Mouse (Mus musculus) midbrain, embryonic 12.5 days (tissue): Measurements from ENCODE around the gene Ccdc159. TPM values are rescaled to one million over a fixed set of nuclear protein-coding genes. Genes with fewer than 3 reads are reported as not detected.
A peak's percentile ranks its signal among the peaks of the same experiment; 100 is the strongest.

ENCODE experiments used
- ATAC-seq: fragments of 200-750 bp; cut with Nextera tagmentation; 2 replicates; pipeline ENCODE4 v1.8.0; 2017; ENCODE audit warnings: low read depth, moderate TSS enrichment, moderate library complexity; ENCODE audit not compliant: low FRiP score
- H3K27ac ChIP-seq: fragments of 300-500 bp; sonication (generic); replicated peaks from 2 replicates; pipeline ENCODE4 v1.5.1; 2016; ENCODE audit warnings: mild to moderate bottlenecking
- H3K27me3 ChIP-seq: fragments of 300-500 bp; sonication (generic); 2 replicates; pipeline ENCODE4 v1.6.1; 2016; ENCODE audit warnings: mild to moderate bottlenecking
- H3K36me3 ChIP-seq: fragments of 300-500 bp; sonication (generic); 2 replicates; pipeline ENCODE4 v1.6.1; 2016
- H3K4me1 ChIP-seq: fragments of 300-500 bp; sonication (generic); 2 replicates; pipeline ENCODE4 v1.6.1; 2016
- H3K4me2 ChIP-seq: fragments of 300-500 bp; sonication (generic); replicated peaks from 2 replicates; pipeline ENCODE4 v1.6.1; 2016; ENCODE audit warnings: mild to moderate bottlenecking, moderate library complexity
- H3K4me3 ChIP-seq: fragments of 300-500 bp; sonication (generic); 2 replicates; pipeline ENCODE4 v1.5.1; 2016; ENCODE audit warnings: mild to moderate bottlenecking
- H3K9ac ChIP-seq: fragments of 300-500 bp; sonication (generic); replicated peaks from 2 replicates; pipeline ENCODE4 v1.6.1; 2016; ENCODE audit warnings: mild to moderate bottlenecking, moderate library complexity
- H3K9me3 ChIP-seq: fragments of 300-500 bp; sonication (generic); 2 replicates; pipeline ENCODE4 v1.6.1; 2016; ENCODE audit warnings: mild to moderate bottlenecking
- WGBS: fragments of 180-500 bp; shearing (Covaris S2); methylation state at CpG from one replicate; pipeline ENCODE4 v1.1.7; 2016; 5-methylcytosine and 5-hydroxymethylcytosine counted together
- polyA plus RNA-seq: library from polyadenylated mRNA; unstranded; fragments of >200 nt; fragmentation: Nextera tagmentation; extraction: Ambion mirVana; gene quantifications from 2 replicates; pipeline ENCODE4 v1.2.1, GENCODE M21; 2016

The Ccdc159 gene
- polyA plus RNA-seq, 1 experiment from 2014 or later: 6.1 TPM

DNA sequence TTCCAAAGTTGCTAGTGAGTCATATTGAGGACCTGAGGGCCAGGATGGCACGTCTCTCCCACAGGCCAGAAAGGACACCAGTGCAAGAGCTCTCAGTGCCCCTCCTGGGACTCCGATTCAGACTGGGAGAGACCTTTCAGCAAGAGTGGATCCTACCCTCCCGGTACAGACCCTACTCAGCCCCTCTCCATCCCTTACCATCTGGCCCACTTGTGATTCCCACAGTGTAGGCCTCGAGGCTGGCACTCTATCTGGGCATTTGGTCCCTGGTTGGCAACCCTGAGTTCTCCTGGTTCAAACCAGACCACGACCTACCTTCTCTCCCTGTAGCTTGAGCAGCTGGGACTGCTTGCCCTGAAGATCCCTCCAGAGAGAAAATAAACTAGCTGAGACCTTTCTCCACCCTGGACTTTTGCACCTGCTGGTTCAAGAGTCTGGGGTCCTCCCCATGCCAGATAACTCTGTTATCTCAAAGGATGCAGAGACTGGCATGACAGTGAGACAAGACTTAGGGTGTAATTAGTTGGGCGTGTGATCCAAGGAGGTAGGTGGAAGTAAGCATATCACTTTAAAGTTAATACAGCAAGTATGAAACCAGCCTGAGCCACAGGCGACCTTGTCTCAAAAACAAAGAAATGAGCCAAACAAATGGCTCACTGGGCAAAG lies 8.3 kb downstream of the Ccdc159 start:
- Histone ChIP-seq H3K4me3 (no peak overlapping the region), H3K27me3 (peaks cover 6% of the 10 kb centered on the region; the same call in 1 of the 2 replicates), H3K27ac (no peak overlapping the region), H3K9ac (no peak overlapping the region), H3K4me2 (peak overlapping the region; percentile 74; the same call in 1 of the 2 replicates), H3K9me3 (no peaks in the 10 kb centered on the region), H3K4me1 (peaks cover 20% of the 10 kb centered on the region), H3K36me3 (0 out of 2 replicates have a peak, but pooled peaks cover 10% of the 10 kb centered on the region)
- WGBS: 86% methylated on average over 7 of the region's 7 CpGs
- no peak for ATAC-seq

DNA sequence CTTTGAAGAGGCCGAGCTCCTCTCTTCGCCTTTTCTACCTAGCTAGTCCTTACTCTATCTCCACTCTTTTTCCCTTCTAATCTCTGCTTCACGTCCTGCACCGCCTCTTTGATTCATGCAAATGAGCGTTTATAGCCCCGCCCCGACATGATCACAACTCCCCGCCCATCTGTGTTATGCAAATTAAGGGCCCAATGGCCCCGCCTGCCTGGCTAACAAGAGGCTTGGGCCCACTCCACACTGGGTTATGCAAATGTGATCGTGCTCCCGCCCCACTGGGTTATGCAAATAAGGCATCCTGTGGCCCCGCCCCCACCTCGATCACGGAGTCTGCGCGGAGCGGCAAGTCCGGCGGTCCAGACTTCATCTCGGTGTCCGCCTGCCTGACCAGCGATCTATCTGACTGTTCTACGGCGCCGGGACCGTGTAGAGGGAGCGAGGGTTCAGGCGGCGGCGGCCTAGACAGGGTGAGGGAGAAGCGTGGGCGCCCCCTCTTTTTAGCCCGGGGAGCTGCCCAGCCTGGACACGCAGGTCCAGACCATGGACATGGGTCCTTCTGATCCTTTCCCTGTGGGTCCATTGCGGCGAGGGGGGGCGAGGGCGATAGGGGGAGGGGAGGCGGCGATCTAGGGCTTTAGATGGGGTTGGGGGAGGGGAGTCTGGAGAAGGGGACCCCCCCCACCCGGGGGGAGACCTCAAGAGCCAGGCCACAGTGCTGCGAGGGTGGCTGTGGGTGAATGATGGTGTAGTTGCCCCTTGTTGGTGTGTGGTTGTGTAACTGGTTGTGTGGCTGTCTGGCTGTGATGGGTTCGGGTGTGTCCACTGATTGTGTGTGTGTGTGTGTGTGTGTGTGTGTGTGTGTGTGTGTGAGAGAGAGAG lies 9.7 kb downstream of the Ccdc159 start, which contains the start of gene Plppr2:
Plppr2 (plus strand) TSS at position 342 of the 879 bp plus-strand sequence.
- 3% methylated on average over 40 of the region's 43 CpGs for WGBS
- peak within 1 kb of the TSS; percentile 83 for H3K27ac ChIP-seq
- ATAC-seq: peak; percentile 94

DNA sequence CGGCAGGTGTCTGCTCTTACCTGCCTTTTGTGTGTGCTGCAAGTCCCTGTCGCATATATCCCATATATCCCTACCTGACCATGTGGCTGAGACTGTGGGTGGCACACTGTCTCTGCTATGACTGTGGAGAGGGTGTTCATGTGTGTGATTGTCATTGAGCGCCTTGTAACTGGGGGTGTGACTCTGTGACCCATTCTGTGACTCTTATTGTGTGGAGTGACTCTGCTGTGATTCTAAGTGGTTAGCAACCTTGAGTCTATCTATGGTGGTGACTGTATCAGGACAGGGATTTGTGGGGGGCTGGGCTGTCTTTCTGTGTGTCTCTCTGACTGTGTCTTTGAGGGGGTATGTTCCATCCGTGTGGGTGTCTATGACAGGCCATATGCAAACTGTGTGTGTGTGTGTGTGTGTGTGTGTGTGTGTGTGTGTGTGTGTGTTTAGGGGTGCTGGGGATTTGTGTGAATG lies 10.5 kb downstream of the Ccdc159 start:
- peak; percentile 1; the same call in 1 of the 2 replicates for ATAC-seq

More for the DNA sequence above, 9.7 kb downstream of the Ccdc159 start, which contains the start of gene Plppr2:
- peaks cover 18% of the 10 kb centered on the region; the same call in 1 of the 2 replicates for H3K36me3 ChIP-seq
- peak within 1 kb of the TSS; percentile 78 for H3K9ac ChIP-seq
- H3K4me3 ChIP-seq: peak within 1 kb of the TSS; percentile 67
- 0 out of 2 replicates have a peak, but pooled peaks cover 6% of the 10 kb centered on the region for H3K27me3 ChIP-seq
- H3K4me1 ChIP-seq: peaks cover 20% of the 10 kb centered on the region
- peak within 1 kb of the TSS; percentile 74 for H3K4me2 ChIP-seq
- H3K9me3 ChIP-seq: no peaks in the 10 kb centered on the region

DNA sequence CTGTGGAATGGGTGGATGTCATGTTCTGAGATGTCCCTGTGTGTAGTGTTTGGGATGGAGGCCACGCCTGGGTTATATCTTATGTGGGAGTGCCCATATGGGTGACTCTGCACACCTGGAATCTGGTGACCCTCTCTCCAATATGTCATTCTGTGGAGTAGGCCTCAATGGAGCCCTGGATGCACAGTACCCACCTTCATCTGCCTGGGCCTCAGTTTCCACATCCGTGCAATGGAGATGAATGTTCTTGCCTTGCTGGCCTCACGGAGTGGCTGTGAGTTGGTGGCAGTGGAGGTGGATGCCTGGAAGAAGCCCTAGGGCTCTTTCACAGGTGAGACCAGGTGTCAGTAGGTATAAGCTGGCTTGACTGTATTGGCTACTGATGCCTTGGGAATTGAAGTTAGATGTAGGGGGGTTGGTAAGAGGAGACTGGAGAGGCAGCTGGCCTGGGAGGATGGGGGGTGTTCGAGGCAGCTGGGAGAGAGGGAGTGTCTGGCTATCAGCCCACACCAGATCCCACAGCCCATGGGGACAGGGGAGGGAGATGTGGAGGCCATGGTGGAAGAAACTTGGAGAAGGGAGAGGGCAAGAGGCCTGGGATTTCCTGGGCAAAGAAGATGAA lies 11.1 kb downstream of the Ccdc159 start:
- Histone ChIP-seq H3K9me3 (no peaks in the 10 kb centered on the region), H3K4me3 (peak overlapping the region; percentile 67), H3K27me3 (peaks cover 8% of the 10 kb centered on the region; the same call in 1 of the 2 replicates), H3K4me2 (peak overlapping the region; percentile 74), H3K36me3 (peaks cover 18% of the 10 kb centered on the region; the same call in 1 of the 2 replicates), H3K9ac (0 out of 2 replicates have a peak overlapping the region, but pooled peaks have one; percentile 37), H3K4me1 (peaks cover 20% of the 10 kb centered on the region), H3K27ac (no peak overlapping the region)
- WGBS: 87% methylated on average over 4 of the region's 4 CpGs
- no peak for ATAC-seq

More for the DNA sequence above, 10.5 kb downstream of the Ccdc159 start:
- Histone ChIP-seq H3K4me3 (peak overlapping the region; percentile 67), H3K9me3 (no peaks in the 10 kb centered on the region), H3K36me3 (peaks cover 18% of the 10 kb centered on the region; the same call in 1 of the 2 replicates), H3K4me2 (peak overlapping the region; percentile 74), H3K27ac (no peak overlapping the region), H3K9ac (peak overlapping the region; percentile 78), H3K27me3 (0 out of 2 replicates have a peak, but pooled peaks cover 6% of the 10 kb centered on the region), H3K4me1 (peaks cover 20% of the 10 kb centered on the region)
- WGBS: 77% methylated on average over 4 of the region's 4 CpGs

DNA sequence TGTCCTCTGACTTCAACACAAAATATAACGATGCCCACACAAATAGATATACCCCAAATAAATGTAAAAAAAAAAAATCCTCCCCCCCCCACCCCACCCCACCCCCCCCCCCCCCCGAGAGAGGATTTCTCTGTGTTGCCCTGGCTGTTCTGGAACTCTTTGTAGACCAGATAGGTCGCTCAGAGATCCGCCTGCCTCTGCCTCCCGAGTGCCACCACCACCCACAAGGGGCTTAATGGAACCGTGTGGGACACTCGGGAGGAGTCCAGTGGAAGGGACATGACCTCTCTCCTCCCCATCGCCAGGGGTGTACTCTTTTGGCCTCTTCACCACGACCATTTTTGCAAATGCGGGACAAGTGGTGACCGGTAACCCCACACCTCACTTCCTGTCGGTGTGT lies 15.8 kb downstream of the Ccdc159 start:
- Histone ChIP-seq H3K27me3 (peaks cover 22% of the 10 kb centered on the region), H3K4me1 (peaks cover 19% of the 10 kb centered on the region), H3K27ac (no peak overlapping the region), H3K4me3 (no peak overlapping the region), H3K9ac (no peak overlapping the region), H3K36me3 (peaks cover 21% of the 10 kb centered on the region; the same call in 1 of the 2 replicates), H3K4me2 (no peak overlapping the region), H3K9me3 (no peaks in the 10 kb centered on the region)
- no peak for ATAC-seq
- WGBS: 81% methylated on average over 12 of the region's 12 CpGs

DNA sequence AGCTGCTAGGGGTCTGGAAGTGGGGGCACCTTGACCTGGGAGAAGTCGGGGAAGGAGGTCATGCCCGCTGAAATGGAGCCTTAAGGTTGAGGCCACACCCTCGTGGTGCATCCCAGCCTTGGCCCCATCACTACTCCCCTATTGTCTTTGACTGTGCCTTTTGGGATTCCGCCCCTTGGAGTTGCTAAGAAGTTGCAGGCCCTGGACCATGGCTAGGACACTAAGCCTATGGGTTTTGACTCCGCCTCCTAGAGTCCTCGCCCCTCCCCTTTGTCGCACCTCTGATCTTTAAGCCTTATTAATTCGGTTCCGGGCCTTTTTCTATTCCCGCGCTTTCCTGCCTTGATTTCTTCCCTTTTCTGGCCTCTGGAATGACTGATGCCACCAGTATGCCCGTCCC lies 16.4 kb downstream of the Ccdc159 start:
- ATAC-seq: no peak
- no peak overlapping the region for H3K9ac ChIP-seq
- H3K36me3 ChIP-seq: peaks cover 21% of the 10 kb centered on the region; the same call in 1 of the 2 replicates
- no peak overlapping the region for H3K4me2 ChIP-seq
- no peak overlapping the region for H3K27ac ChIP-seq
- no peak overlapping the region for H3K4me3 ChIP-seq
- H3K9me3 ChIP-seq: no peaks in the 10 kb centered on the region
- peaks cover 13% of the 10 kb centered on the region for H3K4me1 ChIP-seq
- H3K27me3 ChIP-seq: peaks cover 27% of the 10 kb centered on the region
- WGBS: 56% methylated on average over 12 of the region's 12 CpGs

DNA sequence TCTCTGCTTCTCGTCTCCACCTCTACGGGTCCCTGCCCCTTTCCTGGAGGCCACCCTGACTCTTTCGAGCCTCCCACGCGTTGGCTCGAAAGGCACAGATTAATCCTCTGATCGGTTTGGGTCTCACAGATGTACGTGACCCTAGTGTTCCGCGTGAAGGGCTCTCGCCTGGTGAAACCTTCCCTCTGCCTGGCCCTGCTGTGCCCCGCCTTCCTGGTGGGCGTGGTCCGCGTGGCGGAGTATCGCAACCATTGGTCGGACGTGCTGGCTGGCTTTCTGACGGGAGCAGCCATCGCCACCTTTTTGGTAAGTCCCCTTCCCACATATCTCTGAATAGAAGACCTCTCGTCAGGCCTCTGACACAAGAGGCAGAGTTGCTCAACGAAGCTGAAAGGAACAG lies 17.0 kb downstream of the Ccdc159 start:
- Histone ChIP-seq H3K4me2 (no peak overlapping the region), H3K27ac (no peak overlapping the region), H3K4me3 (no peak overlapping the region), H3K4me1 (peaks cover 8% of the 10 kb centered on the region; the same call in 1 of the 2 replicates), H3K9ac (no peak overlapping the region), H3K9me3 (no peaks in the 10 kb centered on the region), H3K36me3 (peaks cover 16% of the 10 kb centered on the region; the same call in 1 of the 2 replicates), H3K27me3 (peaks cover 34% of the 10 kb centered on the region)
- ATAC-seq: no peak
- WGBS: 23% methylated on average over 23 of the region's 23 CpGs

DNA sequence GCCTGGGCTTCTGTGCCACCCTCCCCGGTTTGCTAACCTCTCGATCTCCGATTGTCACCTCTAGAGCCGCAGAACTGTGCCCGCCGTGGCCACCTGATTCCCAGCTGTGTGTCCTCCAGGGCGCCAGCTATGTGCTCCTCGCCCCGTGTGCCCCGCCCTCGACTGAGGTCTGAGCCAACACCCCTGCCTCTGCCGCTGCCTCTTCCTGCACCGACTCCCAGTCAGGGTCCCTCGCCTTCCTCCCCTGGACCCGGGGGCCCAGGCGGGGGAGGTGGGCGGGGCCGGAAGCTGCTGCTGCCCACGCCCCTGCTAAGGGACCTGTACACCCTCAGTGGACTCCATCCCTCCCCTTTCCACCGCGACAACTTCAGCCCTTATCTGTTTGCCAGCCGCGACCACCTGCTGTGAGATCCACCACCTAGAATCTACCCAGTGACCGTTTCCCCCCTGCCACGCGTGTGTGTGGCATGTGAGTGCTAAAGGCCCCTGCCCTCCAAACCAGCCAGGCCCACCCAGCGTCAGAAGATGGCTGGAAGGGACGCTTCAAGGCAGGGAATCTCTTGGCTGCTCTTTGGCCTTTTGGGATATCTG lies 20.4 kb downstream of the Ccdc159 start:
- peaks cover 40% of the 10 kb centered on the region for H3K27me3 ChIP-seq
- H3K4me2 ChIP-seq: peak overlapping the region; percentile 26

DNA sequence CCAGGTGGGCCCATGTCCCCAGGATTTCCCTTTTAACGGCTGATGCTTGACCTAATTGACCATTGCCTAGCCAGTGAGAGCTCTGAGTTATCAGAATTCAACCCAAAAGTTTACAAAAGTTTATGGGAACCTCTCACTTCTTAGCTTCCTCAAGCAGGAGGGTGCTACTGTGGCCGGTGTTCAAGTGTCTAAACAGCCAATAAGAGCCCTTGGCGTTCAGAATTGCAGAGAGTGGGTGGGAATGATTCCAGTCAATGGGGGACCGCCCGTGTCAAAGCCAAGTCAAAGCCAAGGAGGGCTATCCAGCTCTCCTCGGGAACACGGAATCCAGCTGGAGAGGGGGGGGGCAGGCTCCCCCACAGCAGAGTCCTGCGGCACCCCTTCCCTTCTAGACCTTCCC lies 20.9 kb downstream of the Ccdc159 start:
- no peak for ATAC-seq
- Histone ChIP-seq H3K4me1 (peaks cover 10% of the 10 kb centered on the region), H3K36me3 (0 out of 2 replicates have a peak, but pooled peaks cover 3% of the 10 kb centered on the region), H3K27ac (no peak overlapping the region), H3K27me3 (peaks cover 40% of the 10 kb centered on the region), H3K9me3 (no peaks in the 10 kb centered on the region), H3K4me3 (no peak overlapping the region), H3K4me2 (no peak overlapping the region), H3K9ac (no peak overlapping the region)
- WGBS: 54% methylated on average over 8 of the region's 8 CpGs

More for the DNA sequence above, 20.4 kb downstream of the Ccdc159 start:
- H3K9me3 ChIP-seq: no peaks in the 10 kb centered on the region
- WGBS: 6% methylated on average over 24 of the region's 28 CpGs
- H3K36me3 ChIP-seq: 0 out of 2 replicates have a peak, but pooled peaks cover 3% of the 10 kb centered on the region
- ATAC-seq: no peak
- H3K4me1 ChIP-seq: peaks cover 8% of the 10 kb centered on the region; the same call in 1 of the 2 replicates
- H3K9ac ChIP-seq: no peak overlapping the region; the same call in 1 of the 2 replicates
- H3K27ac ChIP-seq: no peak overlapping the region
- H3K4me3 ChIP-seq: no peak overlapping the region

DNA sequence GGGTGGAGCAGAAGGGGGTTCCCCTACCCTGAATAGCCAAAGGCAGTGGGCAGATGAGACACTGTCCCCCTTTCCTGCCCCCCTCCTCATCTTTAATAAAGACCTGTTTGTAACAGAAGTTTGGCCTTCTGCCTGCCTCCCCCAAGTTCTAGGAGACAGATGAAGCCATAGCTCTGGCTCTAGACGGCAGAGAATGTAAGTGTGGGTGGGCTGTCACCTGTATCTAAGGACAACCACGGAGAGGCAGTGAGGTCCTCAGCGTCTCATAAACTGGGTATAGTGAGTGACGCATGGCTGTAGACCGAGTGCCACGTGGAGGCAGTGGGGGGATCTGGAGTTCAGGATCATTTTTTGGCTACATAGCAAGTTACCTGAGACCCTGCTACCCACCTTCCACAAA lies 21.5 kb downstream of the Ccdc159 start:
- ATAC-seq: no peak
- no peaks in the 10 kb centered on the region for H3K9me3 ChIP-seq
- H3K27me3 ChIP-seq: peaks cover 36% of the 10 kb centered on the region
- H3K27ac ChIP-seq: no peak overlapping the region
- 0 out of 2 replicates have a peak, but pooled peaks cover 3% of the 10 kb centered on the region for H3K36me3 ChIP-seq
- no peak overlapping the region for H3K4me3 ChIP-seq
- no peak overlapping the region for H3K9ac ChIP-seq
- H3K4me1 ChIP-seq: peaks cover 16% of the 10 kb centered on the region
- 72% methylated on average over 6 of the region's 6 CpGs for WGBS
- H3K4me2 ChIP-seq: no peak overlapping the region

DNA sequence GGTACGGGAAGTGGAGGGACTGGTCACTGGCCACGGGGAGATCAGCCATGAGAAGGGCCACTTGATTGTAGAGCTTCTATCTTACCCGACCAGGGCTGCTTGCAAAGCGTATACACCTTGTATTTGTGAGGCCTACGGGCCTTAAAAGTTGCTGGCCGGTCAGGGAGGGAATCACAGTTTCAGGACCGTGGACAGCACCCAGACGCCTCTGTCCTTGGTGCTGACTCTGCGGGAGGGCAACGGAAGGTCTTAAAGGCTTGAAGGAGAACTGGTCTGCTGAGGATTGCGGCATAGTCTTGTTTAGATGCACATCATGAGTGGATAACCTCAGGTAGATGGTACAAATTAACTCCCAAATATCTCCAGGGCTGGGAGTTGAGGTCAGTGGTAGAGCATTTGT lies 23.1 kb downstream of the Ccdc159 start:
- 20% methylated on average over 11 of the region's 11 CpGs for WGBS
- Histone ChIP-seq H3K36me3 (0 out of 2 replicates have a peak, but pooled peaks cover 3% of the 10 kb centered on the region), H3K9ac (no peak overlapping the region)

More for the DNA sequence above, 23.1 kb downstream of the Ccdc159 start:
- peaks cover 28% of the 10 kb centered on the region for H3K27me3 ChIP-seq
- no peak for ATAC-seq
- H3K27ac ChIP-seq: no peak overlapping the region
- no peak overlapping the region for H3K4me2 ChIP-seq
- no peaks in the 10 kb centered on the region for H3K9me3 ChIP-seq
- peaks cover 23% of the 10 kb centered on the region for H3K4me1 ChIP-seq
- H3K4me3 ChIP-seq: no peak overlapping the region
